Mouse (Mus musculus) liver, adult (tissue): Measurements from ENCODE around the gene Hoxd8.

Source experiments
- GATA4 ChIP-seq: IDR thresholded peaks from 2 replicates; pipeline ENCODE4 v1.6.1; 2014; ENCODE audit warnings: mild to moderate bottlenecking, low read length; ENCODE audit not compliant: insufficient replicate concordance

Gene Hoxd8

DNA sequence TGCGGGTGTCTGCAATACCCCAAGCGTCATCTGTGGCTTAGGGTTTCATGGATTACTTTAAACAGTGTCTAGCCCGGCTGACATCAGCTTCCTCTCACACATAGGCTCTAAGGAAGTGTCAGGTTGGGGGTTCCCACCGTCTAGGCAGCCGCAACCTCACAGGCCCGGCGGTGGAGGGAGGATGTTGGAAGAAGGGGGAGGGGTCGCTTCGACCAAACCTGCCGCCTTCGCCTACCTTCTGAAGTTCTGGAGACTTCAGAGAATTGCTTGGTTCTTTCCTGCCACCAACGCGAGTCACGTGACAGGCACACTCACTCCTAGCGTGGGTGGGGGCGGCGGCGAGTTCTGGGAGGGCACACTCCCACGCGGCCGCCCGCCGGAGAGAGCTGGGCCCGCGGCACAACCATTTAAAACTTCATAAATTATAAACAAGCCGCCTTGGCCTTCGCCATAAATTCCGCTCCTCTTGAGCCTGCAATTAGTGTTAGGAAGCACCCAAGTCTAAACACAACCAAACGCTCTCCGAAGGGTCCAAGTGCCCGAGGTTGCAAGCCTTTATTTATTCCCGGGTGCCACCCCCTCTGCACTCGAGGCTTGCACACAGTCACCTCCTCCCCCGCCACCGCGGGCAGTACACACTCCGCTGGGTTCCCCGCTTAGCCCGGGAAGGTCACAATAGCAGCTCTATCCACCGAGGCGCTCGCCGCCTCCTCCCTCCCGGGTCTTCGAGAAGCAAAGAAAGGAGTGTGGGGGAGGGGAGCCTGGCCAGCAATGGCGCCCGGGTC is 45.1 kb downstream of the Hoxd8 start:
- no peak for TF ChIP-seq GATA4

DNA sequence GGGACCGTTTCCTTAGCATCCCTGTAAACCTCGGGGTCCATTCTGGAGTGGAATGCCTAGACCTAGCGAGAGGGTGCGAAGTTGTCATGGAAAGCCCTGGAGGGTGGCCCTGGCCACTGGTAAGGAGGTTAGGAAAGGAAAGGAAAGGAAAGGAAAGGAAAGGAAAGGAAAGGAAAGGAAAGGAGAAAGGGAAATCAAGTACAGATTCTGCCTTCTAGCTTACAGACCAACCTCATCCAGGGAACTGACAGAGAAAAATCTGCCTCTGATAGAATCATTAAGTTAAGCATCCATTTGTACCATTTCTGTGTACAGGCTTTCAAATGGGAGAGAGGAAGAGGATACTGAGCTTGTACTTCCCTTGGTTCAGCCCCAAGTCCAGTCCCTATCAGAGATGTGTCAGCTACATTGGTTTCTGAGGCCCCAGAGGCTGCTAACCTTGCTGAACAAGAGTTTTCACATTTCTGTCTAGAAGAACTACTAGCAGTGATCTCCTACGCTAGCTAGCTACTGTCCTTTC is 46.4 kb downstream of the Hoxd8 start:
- no peak for TF ChIP-seq GATA4

- no peak for TF ChIP-seq GATA4
Observed at GRCm38 (mm10) chr2:74751861-74752260, 47.4 kb downstream of the Hoxd8 start.

- TF ChIP-seq GATA4: no peak
Observed at GRCm38 (mm10) chr2:74752431-74753174, 48.2 kb downstream of the Hoxd8 start.

- TF ChIP-seq GATA4: no peak
Observed at GRCm38 (mm10) chr2:74753175-74753523, 48.7 kb downstream of the Hoxd8 start.

DNA sequence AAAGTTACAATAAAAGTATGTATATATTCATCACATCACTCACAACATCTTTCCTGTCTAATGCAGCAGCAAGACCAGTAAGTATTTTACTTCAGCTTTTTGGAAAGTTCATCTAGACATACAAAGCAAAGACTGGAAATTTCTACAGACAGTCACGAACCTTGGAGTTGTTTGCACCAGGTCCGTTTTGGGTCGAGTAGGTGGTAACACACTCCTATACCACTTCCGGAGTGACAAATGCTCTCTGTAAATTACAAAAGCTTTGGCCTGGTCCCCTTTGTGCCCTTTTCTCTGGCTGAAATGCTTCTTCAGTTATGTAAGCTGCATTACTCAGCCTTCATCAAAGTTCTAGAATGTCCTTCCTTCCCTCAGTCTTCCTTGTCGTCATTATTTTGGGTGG is 49.3 kb downstream of the Hoxd8 start:
- TF ChIP-seq GATA4: no peak
